Mouse (Mus musculus) small intestine, adult 10 weeks (tissue): ENCODE results near the gene Zfp710. TPM values are rescaled to one million over a fixed set of nuclear protein-coding genes. Genes with fewer than 3 reads are reported as not detected.

ENCODE experiments used
- polyA plus RNA-seq: library from polyadenylated mRNA; stranded (reverse); fragments of 350-450 nt; fragmentation: Illumina TruSeq; extraction: RNeasy Lipid Tissue Mini Kit (QIAGEN cat#74804); gene quantifications from one replicate; pipeline ENCODE4 v1.2.3, GENCODE M21; 2014; ENCODE audit warnings: low replicate concordance

Gene Zfp710
- 1.9 TPM for polyA plus RNA-seq

GRCm38 (mm10) chr7:80024521-80025390 lies at the start of gene Zfp710:
Gene Zfp710 (plus strand): TSS chr7:80024814.

GRCm38 (mm10) chr7:80115224-80115590 lies 90.6 kb downstream of the Zfp710 start, which contains the start of gene Idh2:
Gene Idh2 (minus strand): TSS chr7:80115392.

Other genes starting within 250 kb of the Zfp710 start
- gene Mesp1, start 231.0 kb upstream of the Zfp710 start, polyA plus RNA-seq: not detected
- gene Mesp2, start 214.1 kb upstream of the Zfp710 start, polyA plus RNA-seq: not detected
- gene Anpep, start 163.8 kb upstream of the Zfp710 start, polyA plus RNA-seq: 714 TPM
- gene Ap3s2, start 104.2 kb upstream of the Zfp710 start, polyA plus RNA-seq: 24.2 TPM
- 15.9 TPM for gene Arpin, start 89.5 kb upstream of the Zfp710 start, polyA plus RNA-seq
- gene Idh2, start 90.6 kb downstream of the Zfp710 start, polyA plus RNA-seq: 2.1 TPM
- gene Sema4b, start 162.0 kb downstream of the Zfp710 start, polyA plus RNA-seq: 2.6 TPM
- 18.0 TPM for gene Cib1, start 208.0 kb downstream of the Zfp710 start, polyA plus RNA-seq
- 1.9 TPM for gene Gdpgp1, start 208.1 kb downstream of the Zfp710 start, polyA plus RNA-seq
- not detected for gene Ttll13, start 221.6 kb downstream of the Zfp710 start, polyA plus RNA-seq
- gene Ngrn, start 236.4 kb downstream of the Zfp710 start, polyA plus RNA-seq: 9.5 TPM
- gene Vps33b, start 244.8 kb downstream of the Zfp710 start, polyA plus RNA-seq: 4.6 TPM